Mouse (Mus musculus) stomach, embryonic 15.5 days (tissue): ENCODE data around the gene Cyb5rl. TPM values are rescaled to one million over a fixed set of nuclear protein-coding genes. Genes with fewer than 3 reads are reported as not detected.
A peak's percentile ranks its signal among the peaks of the same experiment; 100 is the strongest.

ENCODE experiments used
- ATAC-seq: fragments of 200-750 bp; cut with Nextera tagmentation; 2 replicates; pipeline ENCODE4 v1.8.0; 2017; ENCODE audit warnings: low read depth, moderate number of reproducible peaks, moderate TSS enrichment; ENCODE audit not compliant: insufficient read depth, low FRiP score
- H3K27ac ChIP-seq: fragments of 300-500 bp; sonication (generic); 2 replicates; pipeline ENCODE4 v1.5.1; 2015; ENCODE audit warnings: mild to moderate bottlenecking, inconsistent platforms
- H3K27me3 ChIP-seq: fragments of 300-500 bp; sonication (generic); replicated peaks from 2 replicates; pipeline ENCODE4 v1.6.1; 2015; ENCODE audit warnings: inconsistent platforms
- H3K36me3 ChIP-seq: fragments of 300-500 bp; sonication (generic); 2 replicates; pipeline ENCODE4 v1.6.1; 2015; ENCODE audit warnings: inconsistent platforms
- H3K4me1 ChIP-seq: fragments of 300-500 bp; sonication (generic); 2 replicates; pipeline ENCODE4 v1.6.1; 2015; ENCODE audit warnings: inconsistent platforms
- H3K4me2 ChIP-seq: fragments of 300-500 bp; sonication (generic); 2 replicates; pipeline ENCODE4 v1.6.1; 2015; ENCODE audit warnings: mild to moderate bottlenecking, inconsistent platforms
- H3K4me3 ChIP-seq: fragments of 300-500 bp; sonication (generic); replicated peaks from 2 replicates; pipeline ENCODE4 v1.5.1; 2015; ENCODE audit warnings: inconsistent platforms
- H3K9ac ChIP-seq: fragments of 300-500 bp; sonication (generic); 2 replicates; pipeline ENCODE4 v1.6.1; 2015; ENCODE audit warnings: inconsistent platforms
- H3K9me3 ChIP-seq: fragments of 300-500 bp; sonication (generic); 2 replicates; pipeline ENCODE4 v1.6.1; 2016; ENCODE audit warnings: inconsistent platforms
- WGBS: fragments of 180-500 bp; shearing (Covaris S2); methylation state at CpG from one replicate; pipeline ENCODE4 v1.1.7; 2015; 5-methylcytosine and 5-hydroxymethylcytosine counted together
- polyA plus RNA-seq: library from polyadenylated mRNA; unstranded; fragments of >200 nt; fragmentation: Nextera tagmentation; extraction: Ambion mirVana; gene quantifications from 2 replicates; pipeline ENCODE4 v1.2.1, GENCODE M21; 2015

Gene Cyb5rl
- polyA plus RNA-seq, result 6.1 and 7.5 TPM in 2 replicates

DNA sequence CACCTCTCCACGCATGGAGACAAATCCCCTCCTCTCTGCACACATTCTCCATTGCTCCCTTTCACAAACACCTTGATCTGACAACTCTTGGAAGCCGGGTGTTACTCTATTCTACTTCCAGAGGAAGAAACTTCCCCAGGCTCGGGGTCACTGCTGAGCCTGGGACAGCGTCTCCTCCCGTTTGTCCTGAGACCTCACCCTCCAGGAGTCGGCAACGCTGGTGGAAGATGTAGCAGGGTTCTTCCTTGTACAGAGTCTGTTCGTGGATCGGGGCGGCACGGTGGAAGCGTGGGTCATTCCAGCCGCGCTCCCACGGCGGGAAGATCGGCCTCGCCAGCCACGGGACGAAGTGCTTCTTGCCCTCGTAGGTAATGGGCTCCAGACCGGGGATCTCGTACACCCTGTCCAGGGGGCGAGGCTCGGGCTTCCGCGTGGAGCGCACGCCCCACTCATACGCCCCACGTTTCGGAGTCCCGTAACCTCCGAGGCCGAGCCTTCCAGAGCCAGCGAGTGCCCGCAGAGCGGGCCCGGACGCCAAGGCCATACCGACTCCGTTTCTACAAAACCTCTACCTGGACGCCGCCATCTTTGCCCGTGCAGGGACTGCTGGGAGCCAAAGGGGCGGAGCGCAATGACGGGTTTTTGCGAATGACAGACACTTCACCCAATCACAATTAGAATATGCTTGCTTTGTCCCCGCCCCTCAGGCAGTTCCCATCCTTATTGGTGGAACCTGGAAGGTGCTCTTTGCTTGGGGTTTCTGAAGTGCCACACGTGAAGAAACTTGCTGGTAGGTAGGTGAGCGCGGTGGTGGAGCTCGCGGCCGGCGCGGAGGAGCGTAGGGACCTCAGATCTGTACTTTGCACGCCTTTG lies at the start of gene Cyb5rl, which contains the start of gene Mrpl37:
Gene Cyb5rl (plus strand): TSS at position 737 of the 873 bp plus-strand sequence.
Gene Mrpl37 (minus strand): TSS at position 617 of the 873 bp plus-strand sequence.
- peak within 1 kb of the TSS; percentile 99 for H3K4me2 ChIP-seq
- peak within 1 kb of the TSS; percentile 57; the same call in 1 of the 2 replicates for H3K27ac ChIP-seq
- peak; percentile 99 for ATAC-seq
- H3K4me1 ChIP-seq, result peaks cover 8% of the 10 kb centered on the region; the same call in 1 of the 2 replicates
- H3K27me3 ChIP-seq, result no peaks in the 10 kb centered on the region
- no peaks in the 10 kb centered on the region for H3K9me3 ChIP-seq
- WGBS, result under 1% methylated on average over 60 of the region's 60 CpGs
- peak within 1 kb of the TSS; percentile 81 for H3K4me3 ChIP-seq
- peaks cover 21% of the 10 kb centered on the region for H3K36me3 ChIP-seq
- H3K9ac ChIP-seq, result peak within 1 kb of the TSS; percentile 69

DNA sequence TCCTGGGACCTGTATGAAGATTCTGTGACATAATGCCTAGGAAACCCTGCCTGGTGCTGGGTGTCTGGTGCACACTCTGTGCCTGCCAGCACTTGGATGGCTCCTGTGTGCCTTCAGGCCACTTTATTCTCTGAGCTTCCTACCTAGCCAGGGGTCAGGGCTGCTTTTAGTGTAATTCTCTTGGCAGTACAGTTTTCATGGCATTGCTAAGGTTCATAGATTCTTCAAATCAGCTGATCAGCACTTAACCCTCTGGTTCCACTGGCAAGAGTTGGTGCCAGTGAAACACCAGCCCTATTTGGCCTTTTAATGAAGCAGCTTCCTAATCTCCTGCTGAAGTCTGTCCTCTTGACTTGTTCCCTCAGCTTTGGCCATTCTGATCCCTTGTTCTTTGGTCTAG lies 49.5 kb upstream of the Cyb5rl start:
- no peak for ATAC-seq
- Histone ChIP-seq H3K4me2 (no peak overlapping the region), H3K27ac (no peak overlapping the region), H3K4me1 (peaks cover 41% of the 10 kb centered on the region), H3K9me3 (no peaks in the 10 kb centered on the region), H3K9ac (no peak overlapping the region), H3K4me3 (no peak overlapping the region), H3K36me3 (no peaks in the 10 kb centered on the region), H3K27me3 (no peaks in the 10 kb centered on the region)

DNA sequence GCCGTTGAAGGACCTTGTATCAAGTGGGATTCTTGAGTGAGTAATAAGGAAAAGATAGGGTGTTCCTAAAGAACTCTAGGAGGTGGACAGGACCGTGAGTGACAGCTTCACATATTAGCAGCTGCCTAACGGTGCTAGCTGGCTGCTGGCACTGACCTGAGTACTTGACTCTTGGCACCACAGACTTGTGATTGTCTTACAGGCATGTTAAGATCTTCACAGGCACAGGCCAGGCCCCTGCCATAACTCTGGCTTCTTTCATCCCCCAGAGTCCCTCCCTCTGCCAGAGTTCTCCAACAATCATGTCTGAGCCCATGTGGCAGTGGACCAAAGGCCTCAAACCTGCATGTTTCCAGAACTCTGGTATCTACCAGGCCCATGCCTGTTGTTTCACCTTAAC lies 48.3 kb upstream of the Cyb5rl start:
- no peak overlapping the region for H3K4me2 ChIP-seq
- no peak for ATAC-seq
- H3K4me3 ChIP-seq, result no peak overlapping the region
- no peaks in the 10 kb centered on the region for H3K9me3 ChIP-seq
- H3K36me3 ChIP-seq, result no peaks in the 10 kb centered on the region
- no peak overlapping the region for H3K9ac ChIP-seq
- H3K27me3 ChIP-seq, result no peaks in the 10 kb centered on the region
- peaks cover 41% of the 10 kb centered on the region for H3K4me1 ChIP-seq
- no peak overlapping the region; the same call in 1 of the 2 replicates for H3K27ac ChIP-seq
- 62% methylated on average over 3 of the region's 3 CpGs for WGBS

DNA sequence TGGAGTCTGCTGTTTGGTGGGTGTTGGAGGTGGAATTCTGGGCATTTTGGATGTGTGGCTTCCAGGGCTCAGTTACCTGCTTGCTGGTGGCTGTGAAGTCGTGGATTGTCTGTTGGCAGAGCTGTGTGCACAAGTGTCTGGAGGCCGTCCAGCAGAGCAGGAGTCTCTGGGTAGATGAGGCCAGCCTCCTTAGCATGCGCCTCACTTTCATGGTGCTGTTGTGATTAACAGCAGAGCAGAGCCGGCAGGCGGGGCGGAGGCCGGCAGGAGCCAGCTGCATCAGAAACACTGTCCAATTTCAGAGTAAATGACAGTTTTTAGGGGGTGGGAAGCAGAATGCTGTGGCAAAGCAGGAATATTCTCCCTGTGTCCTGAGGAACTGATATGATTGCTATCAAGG lies 47.8 kb upstream of the Cyb5rl start:
- ATAC-seq, result no peak
- no peaks in the 10 kb centered on the region for H3K9me3 ChIP-seq
- H3K27me3 ChIP-seq, result no peaks in the 10 kb centered on the region
- H3K4me3 ChIP-seq, result no peak overlapping the region
- 45% methylated on average over 7 of the region's 7 CpGs for WGBS
- H3K4me1 ChIP-seq, result peaks cover 43% of the 10 kb centered on the region
- no peak overlapping the region for H3K9ac ChIP-seq
- no peak overlapping the region for H3K4me2 ChIP-seq
- H3K27ac ChIP-seq, result no peak overlapping the region; the same call in 1 of the 2 replicates
- no peaks in the 10 kb centered on the region for H3K36me3 ChIP-seq

DNA sequence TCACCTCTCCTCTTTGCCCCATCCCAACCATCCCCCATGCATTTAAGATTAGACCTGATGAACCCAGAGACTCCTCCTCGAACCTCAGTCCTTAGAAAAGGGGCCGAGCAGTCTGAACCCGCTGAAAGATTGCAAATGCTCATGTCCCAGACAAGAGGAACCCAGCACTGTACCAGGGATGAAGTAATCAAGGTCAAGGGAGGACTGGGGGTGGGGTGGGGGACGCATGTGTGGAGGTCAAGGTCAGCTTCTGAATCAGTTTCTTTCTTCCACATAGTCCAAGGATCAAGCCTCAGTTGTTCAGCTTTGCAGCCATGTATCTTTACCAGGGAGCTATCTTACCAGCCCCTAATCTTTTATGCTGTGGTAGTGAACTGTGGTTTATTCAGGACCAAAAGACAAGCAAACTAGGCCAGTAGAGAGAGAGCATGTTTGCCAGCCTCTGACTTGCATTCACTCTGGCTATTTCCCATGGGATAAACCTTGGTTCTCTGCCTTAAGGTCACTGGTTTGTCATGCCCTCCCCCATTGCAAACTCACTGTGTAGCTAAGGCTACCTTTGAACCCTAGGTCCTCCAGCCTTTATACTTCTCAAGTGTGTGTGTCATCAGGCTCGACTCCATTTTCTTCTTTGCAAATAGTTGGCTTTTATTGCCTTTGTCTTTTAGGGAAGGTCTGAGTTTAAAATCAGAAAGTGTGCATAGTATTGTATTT lies 46.3 kb upstream of the Cyb5rl start:
- Histone ChIP-seq H3K9me3 (no peaks in the 10 kb centered on the region), H3K36me3 (no peaks in the 10 kb centered on the region), H3K4me2 (no peak overlapping the region), H3K9ac (no peak overlapping the region), H3K27ac (no peak overlapping the region), H3K4me3 (no peak overlapping the region), H3K27me3 (no peaks in the 10 kb centered on the region), H3K4me1 (peaks cover 40% of the 10 kb centered on the region)
- WGBS, result 64% methylated on average over 5 of the region's 5 CpGs
- no peak for ATAC-seq

DNA sequence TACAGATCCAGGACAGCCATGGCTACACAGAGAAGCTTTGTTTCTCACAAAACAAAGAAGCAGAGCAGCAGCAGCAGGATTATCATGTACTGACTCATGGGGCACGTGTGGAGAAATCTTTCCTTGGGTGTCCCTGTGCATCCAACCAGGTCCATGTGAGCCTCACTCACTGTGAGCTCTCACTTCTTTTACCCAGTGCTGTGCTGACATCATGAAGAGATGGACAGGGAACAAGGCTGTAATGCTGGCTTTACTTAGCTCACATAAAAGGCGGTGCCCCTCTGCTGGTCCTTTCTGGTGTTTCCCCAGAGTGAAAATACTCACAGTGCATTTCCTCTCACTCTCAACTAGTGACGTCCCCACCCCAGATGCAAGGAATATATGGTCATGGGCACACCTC lies 45.3 kb upstream of the Cyb5rl start:
- no peak overlapping the region for H3K4me2 ChIP-seq
- no peaks in the 10 kb centered on the region for H3K9me3 ChIP-seq
- H3K4me3 ChIP-seq, result no peak overlapping the region
- no peak overlapping the region for H3K27ac ChIP-seq
- H3K4me1 ChIP-seq, result peaks cover 30% of the 10 kb centered on the region
- no peaks in the 10 kb centered on the region for H3K36me3 ChIP-seq
- 72% methylated on average over 3 of the region's 3 CpGs for WGBS
- ATAC-seq, result no peak
- no peaks in the 10 kb centered on the region for H3K27me3 ChIP-seq
- H3K9ac ChIP-seq, result no peak overlapping the region

DNA sequence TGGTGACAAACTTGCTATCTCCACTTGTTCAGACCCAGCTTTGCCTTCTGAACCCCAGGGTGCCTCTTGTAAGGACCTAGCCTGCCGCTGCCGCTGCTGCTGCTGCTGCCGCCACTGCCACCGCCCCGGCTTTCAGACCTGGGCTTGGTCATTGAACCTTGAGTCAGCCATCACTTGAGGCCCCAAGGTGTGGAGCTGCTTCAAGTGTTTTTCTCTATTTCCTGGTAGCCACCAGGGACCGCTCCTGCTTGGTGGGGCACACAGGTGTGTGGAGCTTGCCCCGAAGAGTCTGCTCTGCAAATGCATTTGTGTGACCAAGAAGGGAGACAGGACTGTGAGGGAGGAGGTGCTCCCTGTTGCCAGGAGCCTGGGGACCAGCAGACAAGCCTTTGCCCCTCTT lies 41.9 kb upstream of the Cyb5rl start:
- Histone ChIP-seq H3K4me3 (no peak overlapping the region), H3K4me2 (no peak overlapping the region), H3K36me3 (no peaks in the 10 kb centered on the region), H3K9ac (no peak overlapping the region), H3K4me1 (0 out of 2 replicates have a peak, but pooled peaks cover 10% of the 10 kb centered on the region), H3K27me3 (no peaks in the 10 kb centered on the region), H3K27ac (no peak overlapping the region), H3K9me3 (no peaks in the 10 kb centered on the region)
- ATAC-seq, result no peak
- WGBS, result 74% methylated on average over 7 of the region's 7 CpGs

DNA sequence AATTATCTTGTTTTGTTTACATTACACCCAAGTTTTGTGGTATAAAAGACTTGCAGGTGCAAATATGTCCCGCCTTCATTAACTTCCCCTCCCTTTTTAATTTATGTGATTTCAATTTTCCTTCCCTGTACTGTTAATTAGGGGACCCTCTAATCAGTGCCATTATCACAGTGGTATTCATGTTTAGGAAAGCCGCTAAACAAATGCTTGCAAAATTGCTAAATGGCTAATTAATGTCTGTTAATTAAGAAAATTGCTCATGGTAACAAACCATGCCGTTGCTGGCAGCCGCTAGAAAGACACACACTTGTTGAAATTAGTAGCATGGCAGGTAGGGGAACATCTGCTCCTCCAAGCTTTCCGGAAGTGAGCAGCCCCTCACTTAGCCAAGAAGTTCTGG lies 41.4 kb upstream of the Cyb5rl start:
- H3K9me3 ChIP-seq, result no peaks in the 10 kb centered on the region
- H3K27me3 ChIP-seq, result no peaks in the 10 kb centered on the region
- 84% methylated on average over 5 of the region's 5 CpGs for WGBS
- no peak overlapping the region for H3K4me2 ChIP-seq
- H3K9ac ChIP-seq, result no peak overlapping the region
- ATAC-seq, result no peak
- no peak overlapping the region for H3K27ac ChIP-seq
- H3K4me1 ChIP-seq, result 0 out of 2 replicates have a peak, but pooled peaks cover 6% of the 10 kb centered on the region
- H3K36me3 ChIP-seq, result no peaks in the 10 kb centered on the region; the same call in 1 of the 2 replicates
- H3K4me3 ChIP-seq, result no peak overlapping the region

DNA sequence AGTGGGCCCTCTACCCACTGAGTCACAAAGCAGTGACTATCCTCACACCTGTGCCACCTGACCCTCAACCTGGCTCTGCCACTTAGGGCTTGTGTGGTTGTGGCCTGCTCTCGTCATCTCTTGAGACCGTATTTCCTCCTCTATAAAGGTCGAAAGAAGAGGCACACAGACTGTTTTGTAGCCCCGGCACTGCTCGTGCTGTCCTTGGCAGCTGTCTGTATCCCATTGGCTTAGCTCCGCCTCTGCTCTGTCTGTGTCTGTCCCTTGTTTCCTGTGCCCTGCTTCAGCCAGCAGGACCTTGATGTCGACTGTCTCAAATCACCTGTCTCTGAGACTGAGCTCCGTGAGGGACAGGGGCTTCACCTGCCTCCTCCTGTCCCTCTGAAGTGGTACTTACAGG lies 40.3 kb upstream of the Cyb5rl start:
- no peak overlapping the region for H3K4me2 ChIP-seq
- no peak overlapping the region for H3K9ac ChIP-seq
- H3K36me3 ChIP-seq, result peaks cover 4% of the 10 kb centered on the region
- H3K4me3 ChIP-seq, result no peak overlapping the region
- no peaks in the 10 kb centered on the region for H3K27me3 ChIP-seq
- ATAC-seq, result no peak
- 0 out of 2 replicates have a peak, but pooled peaks cover 6% of the 10 kb centered on the region for H3K4me1 ChIP-seq
- H3K9me3 ChIP-seq, result no peaks in the 10 kb centered on the region
- WGBS, result 61% methylated on average over 8 of the region's 8 CpGs
- H3K27ac ChIP-seq, result no peak overlapping the region

DNA sequence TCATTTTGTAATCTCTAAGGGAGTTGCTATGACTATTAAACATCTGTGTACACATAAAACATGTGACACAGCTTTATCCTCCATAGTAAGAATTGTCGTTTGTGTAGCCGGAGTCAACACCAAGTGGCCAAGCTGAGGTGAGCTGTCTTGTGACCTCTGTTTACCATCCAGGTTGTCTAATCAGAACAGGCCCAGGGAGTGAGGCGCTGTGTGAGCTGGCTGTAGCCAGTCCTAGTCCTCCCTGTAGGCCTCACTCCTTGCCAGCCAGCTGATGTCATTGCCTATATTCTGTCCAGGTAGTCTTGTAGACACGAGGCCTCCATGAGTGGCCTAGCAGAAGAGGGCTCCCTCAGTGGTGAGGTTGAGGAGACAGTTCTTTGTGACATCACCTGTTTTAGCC lies 31.1 kb upstream of the Cyb5rl start:
- Histone ChIP-seq H3K4me3 (no peak overlapping the region), H3K4me1 (no peaks in the 10 kb centered on the region), H3K36me3 (peaks cover 51% of the 10 kb centered on the region), H3K27me3 (no peaks in the 10 kb centered on the region), H3K9ac (no peak overlapping the region), H3K27ac (no peak overlapping the region), H3K4me2 (no peak overlapping the region), H3K9me3 (no peaks in the 10 kb centered on the region)
- WGBS, result 84% methylated on average over 4 of the region's 4 CpGs
- ATAC-seq, result no peak

DNA sequence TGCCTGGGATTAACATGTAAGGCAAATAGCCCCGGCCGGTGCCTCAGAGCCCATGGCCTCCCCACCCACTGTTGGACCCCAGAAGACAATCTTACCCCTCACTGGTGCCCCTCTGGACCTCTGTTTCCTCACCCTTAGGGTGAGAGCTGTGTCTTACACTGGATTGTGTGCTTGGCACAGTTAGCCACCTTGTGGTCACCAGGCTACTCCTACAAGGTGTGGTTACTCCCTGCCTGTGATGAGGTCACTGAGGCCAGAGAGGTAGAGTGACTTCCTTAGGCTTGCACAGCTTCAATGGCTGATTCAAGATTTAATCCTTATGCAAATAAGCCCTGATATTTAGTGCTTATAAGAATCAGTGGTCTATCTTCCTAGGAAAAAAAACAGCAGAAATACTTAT lies 29.8 kb upstream of the Cyb5rl start:
- Histone ChIP-seq H3K36me3 (peaks cover 59% of the 10 kb centered on the region), H3K4me2 (no peak overlapping the region), H3K9ac (no peak overlapping the region), H3K4me3 (no peak overlapping the region), H3K9me3 (no peaks in the 10 kb centered on the region), H3K4me1 (no peaks in the 10 kb centered on the region), H3K27me3 (no peaks in the 10 kb centered on the region), H3K27ac (no peak overlapping the region)
- ATAC-seq, result peak; percentile 56; the same call in 1 of the 2 replicates
- WGBS, result 97% methylated on average over 2 of the region's 2 CpGs

DNA sequence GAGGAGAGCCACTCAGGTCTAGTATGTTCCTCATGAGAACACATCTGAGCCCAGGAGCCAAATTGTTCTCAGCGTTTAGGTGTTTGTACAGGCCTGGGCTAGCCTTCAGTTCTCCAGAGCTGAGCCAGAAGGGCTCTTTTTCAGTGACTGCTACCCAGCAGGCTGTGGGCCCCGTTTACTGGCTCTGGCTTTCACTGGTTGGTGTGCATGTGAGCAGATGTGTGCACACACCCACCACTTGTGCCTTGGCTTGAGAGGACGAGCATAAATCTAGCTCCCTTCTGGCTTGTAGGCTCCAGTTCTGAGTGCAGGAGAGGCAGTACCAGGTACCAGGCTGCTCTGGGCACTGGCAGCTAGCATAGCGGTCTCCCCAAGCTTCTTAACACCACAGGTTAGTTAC lies 28.5 kb upstream of the Cyb5rl start:
- Histone ChIP-seq H3K27ac (no peak overlapping the region), H3K9me3 (no peaks in the 10 kb centered on the region), H3K9ac (no peak overlapping the region), H3K4me2 (no peak overlapping the region), H3K27me3 (no peaks in the 10 kb centered on the region), H3K36me3 (peaks cover 56% of the 10 kb centered on the region), H3K4me1 (no peaks in the 10 kb centered on the region), H3K4me3 (no peak overlapping the region)
- no peak for ATAC-seq
- WGBS, result 81% methylated on average over 4 of the region's 4 CpGs
